Mouse (Mus musculus) liver, embryonic 14.5 days (tissue): ENCODE results near the gene Aph1b. TPM values are rescaled to one million over a fixed set of nuclear protein-coding genes. Genes with fewer than 3 reads are reported as not detected.
"Not testable (repeated sequence)": the region's sequence is repeated elsewhere in the genome, so short reads cannot be mapped to it uniquely, and the experiment has no call there.

Source experiments
- ATAC-seq: fragments of 200-750 bp; cut with Nextera tagmentation; 2 replicates; pipeline ENCODE4 v1.8.0; 2017; ENCODE audit warnings: moderate number of reproducible peaks, mild to moderate bottlenecking, moderate library complexity; ENCODE audit not compliant: insufficient read depth
- DNase-seq, 3 experiments: peaks; one replicate each; pipeline ENCODE4 v3.0.0-alpha.2; 2012 to 2013; ENCODE audit warnings: low read depth in 3 of 3, low spot score in 3 of 3
- H3K27ac ChIP-seq: fragments of 300-500 bp; sonication (generic); 2 replicates; pipeline ENCODE4 v1.5.1; 2014; ENCODE audit warnings: moderate library complexity, mild to moderate bottlenecking, control low read depth, inconsistent platforms
- H3K27me3 ChIP-seq: fragments of 300-500 bp; sonication (generic); 2 replicates; pipeline ENCODE4 v1.6.1; 2014; ENCODE audit warnings: mild to moderate bottlenecking, low read length, moderate library complexity; ENCODE audit not compliant: control insufficient read depth, insufficient read depth
- H3K36me3 ChIP-seq: fragments of 300-500 bp; sonication (generic); replicated peaks from 2 replicates; pipeline ENCODE4 v1.6.1; 2014; ENCODE audit warnings: low read depth; ENCODE audit not compliant: control insufficient read depth, insufficient read depth
- H3K4me1 ChIP-seq, 2 experiments: fragments of 200-500 bp in 1 of 2; fragments of 300-500 bp in 1 of 2; sonication (generic) in 1 of 2; replicated peaks; 2 replicates each; pipeline ENCODE4 v1.6.1; 2012 to 2014; ENCODE audit warnings: antibody characterized with exemption in 1 of 2, inconsistent platforms in 1 of 2, low read length in 1 of 2; ENCODE audit not compliant: control insufficient read depth in 2 of 2, insufficient read depth in 2 of 2
- H3K4me2 ChIP-seq: fragments of 300-500 bp; sonication (generic); 2 replicates; pipeline ENCODE4 v1.6.1; 2014; ENCODE audit warnings: low read depth, mild to moderate bottlenecking, control low read depth, moderate library complexity
- H3K4me3 ChIP-seq, 2 experiments: fragments of 200-500 bp in 1 of 2; fragments of 300-500 bp in 1 of 2; sonication (generic) in 1 of 2; 2 replicates each; pipeline ENCODE4 v1.5.1; 2012 to 2014; ENCODE audit warnings: low read depth in 2 of 2, low read length in 2 of 2, mild to moderate bottlenecking in 2 of 2, control low read depth in 1 of 2, inconsistent platforms in 1 of 2, moderate library complexity in 1 of 2; ENCODE audit not compliant: insufficient read depth in 1 of 2
- H3K9ac ChIP-seq: fragments of 300-500 bp; sonication (generic); replicated peaks from 2 replicates; pipeline ENCODE4 v1.6.1; 2014; ENCODE audit warnings: mild to moderate bottlenecking, control low read depth, moderate library complexity
- H3K9me3 ChIP-seq: fragments of 300-500 bp; sonication (generic); 2 replicates; pipeline ENCODE4 v1.6.1; 2016; ENCODE audit warnings: low read length, mixed read lengths; ENCODE audit not compliant: control insufficient read depth
- CTCF ChIP-seq: IDR thresholded peaks from 2 replicates; pipeline ENCODE4 v1.5.1; 2016; ENCODE audit warnings: antibody characterized with exemption, low read depth, control low read depth
- EP300 ChIP-seq: IDR thresholded peaks from 2 replicates; pipeline ENCODE4 v1.6.1; 2016; ENCODE audit warnings: antibody characterized with exemption, low read depth
- WGBS: fragments of 180-500 bp; shearing (Covaris S2); extraction: QIAGEN DNeasy Blood & Tissue Kit; methylation state at CpG from one replicate; pipeline ENCODE4 v1.1.7; 2014; ENCODE audit not compliant: insufficient replicate concordance; 5-methylcytosine and 5-hydroxymethylcytosine counted together
- polyA plus RNA-seq, 2 experiments: library from polyadenylated mRNA; depleted of rRNA in 1 of 2; stranded (reverse) in 1 of 2; unstranded in 1 of 2; fragments of >200 nt; fragmentation: Nextera tagmentation in 1 of 2; extraction: Ambion mirVana in 1 of 2; gene quantifications; 2 replicates each; pipeline versions ENCODE4 v1.2.1 to v1.2.3; 2012 to 2014

Gene Aph1b
- polyA plus RNA-seq, 2 experiments, result 0.46 to 1.3 TPM

- no peaks in the 10 kb centered on the region for H3K36me3 ChIP-seq
- TF ChIP-seq EP300 (no peak), CTCF (no peak)
- H3K27me3 ChIP-seq, result no peaks in the 10 kb centered on the region; the same call in 1 of the 2 replicates
- no peak overlapping the region for H3K27ac ChIP-seq
- ATAC-seq (no peak), DNase-seq (no peak)
- no peak overlapping the region for H3K4me2 ChIP-seq
- no peak overlapping the region for H3K4me3 ChIP-seq
- H3K4me1 ChIP-seq, result peaks cover 4 to 11% of the 10 kb centered on the region in 2 experiments; a peak in 3 of 4 replicates
- WGBS, result 17% methylated on average over 4 of the region's 4 CpGs
- no peaks in the 10 kb centered on the region for H3K9me3 ChIP-seq
- H3K9ac ChIP-seq, result no peak overlapping the region
Measured at GRCm38 (mm10) chr9:66832366-66832908, 37.1 kb upstream of the Aph1b start.

GRCm38 (mm10) chr9:66825990-66826389 lies 30.7 kb upstream of the Aph1b start:
- Histone ChIP-seq H3K4me3 (no peak overlapping the region), H3K9me3 (no peaks in the 10 kb centered on the region), H3K4me2 (no peak overlapping the region), H3K36me3 (no peaks in the 10 kb centered on the region), H3K9ac (no peak overlapping the region), H3K4me1 (no peaks in the 10 kb centered on the region), H3K27ac (no peak overlapping the region), H3K27me3 (no peaks in the 10 kb centered on the region)
- ATAC-seq (no peak), DNase-seq (peak in 2 of 3 experiments; percentile 32 to 38)
- WGBS, result 34% methylated on average over 1 of the region's 1 CpGs
- TF ChIP-seq CTCF (peak; percentile 60), EP300 (no peak)

- not testable (repeated sequence) for DNase-seq, H3K4me3 ChIP-seq, H3K9ac ChIP-seq, H3K27me3 ChIP-seq, H3K4me2 ChIP-seq, H3K36me3 ChIP-seq, H3K9me3 ChIP-seq, ATAC-seq, H3K27ac ChIP-seq, H3K4me1 ChIP-seq
- 0 out of 2 replicates have a peak, but pooled peaks have one; percentile 22 for TF ChIP-seq CTCF
- no CpG with 5 or more reads among the region's 5 CpGs for WGBS
Measured at GRCm38 (mm10) chr9:66822255-66822654, 27.0 kb upstream of the Aph1b start.

GRCm38 (mm10) chr9:66820996-66821395 lies 25.7 kb upstream of the Aph1b start:
- no peak overlapping the region for H3K9ac ChIP-seq
- H3K27ac ChIP-seq, result no peak overlapping the region
- DNase-seq (no peak), ATAC-seq (no peak)
- no peaks in the 10 kb centered on the region for H3K9me3 ChIP-seq
- H3K4me2 ChIP-seq, result no peak overlapping the region
- H3K4me3 ChIP-seq, result no peak overlapping the region
- H3K36me3 ChIP-seq, result no peaks in the 10 kb centered on the region
- H3K27me3 ChIP-seq, result no peaks in the 10 kb centered on the region
- 41% methylated on average over 5 of the region's 5 CpGs for WGBS
- no peaks in the 10 kb centered on the region for H3K4me1 ChIP-seq
- TF ChIP-seq CTCF, result no peak
- TF ChIP-seq EP300, result no peak

- TF ChIP-seq EP300, result no peak
- TF ChIP-seq CTCF, result no peak
- WGBS, result 41% methylated on average over 2 of the region's 2 CpGs
- H3K9me3 ChIP-seq, result no peaks in the 10 kb centered on the region
- H3K4me1 ChIP-seq, result no peaks in the 10 kb centered on the region
- no peaks in the 10 kb centered on the region; the same call in none of the 2 replicates for H3K27me3 ChIP-seq
- no peaks in the 10 kb centered on the region for H3K36me3 ChIP-seq
- DNase-seq (no peak), ATAC-seq (no peak)
- no peak overlapping the region for H3K27ac ChIP-seq
- H3K4me2 ChIP-seq, result no peak overlapping the region
- no peak overlapping the region for H3K9ac ChIP-seq
- H3K4me3 ChIP-seq, result no peak overlapping the region
Measured at GRCm38 (mm10) chr9:66813392-66813791, 18.1 kb upstream of the Aph1b start.

GRCm38 (mm10) chr9:66805951-66806350 lies 10.7 kb upstream of the Aph1b start:
- not testable (repeated sequence) for H3K4me3 ChIP-seq, H3K9me3 ChIP-seq, H3K27ac ChIP-seq, ATAC-seq, DNase-seq, H3K9ac ChIP-seq, H3K36me3 ChIP-seq
- Histone ChIP-seq H3K4me1 (peaks cover 0 to 13% of the 10 kb centered on the region in 2 experiments; a peak in 2 of 4 replicates), H3K27me3 (peaks cover 26% of the 10 kb centered on the region), H3K4me2 (peak overlapping the region; percentile 24; the same call in 1 of the 2 replicates)
- WGBS, result 4% methylated on average over 30 of the region's 37 CpGs
